Mouse (Mus musculus) splenic B cell, adult 2 months (primary cell): ENCODE data around the gene Hikeshi.
A peak's percentile ranks its signal among the peaks of the same experiment; 100 is the strongest.

ENCODE experiments used
- DNase-seq: peaks from one replicate; pipeline ENCODE4 v3.0.0-alpha.2; 2011; ENCODE audit warnings: low read depth, low spot score
- H3K27me3 ChIP-seq: 2 replicates; pipeline ENCODE4 v1.6.1; 2012; ENCODE audit warnings: mild to moderate bottlenecking, low read length, moderate library complexity, mixed read lengths; ENCODE audit not compliant: control insufficient read depth, poor library complexity, insufficient read depth, severe bottlenecking
- H3K36me3 ChIP-seq: 2 replicates; pipeline ENCODE4 v1.6.1; 2012; ENCODE audit warnings: mild to moderate bottlenecking, low read length, moderate library complexity, mixed read lengths; ENCODE audit not compliant: control insufficient read depth, poor library complexity, insufficient read depth, severe bottlenecking

Gene Hikeshi

DNA sequence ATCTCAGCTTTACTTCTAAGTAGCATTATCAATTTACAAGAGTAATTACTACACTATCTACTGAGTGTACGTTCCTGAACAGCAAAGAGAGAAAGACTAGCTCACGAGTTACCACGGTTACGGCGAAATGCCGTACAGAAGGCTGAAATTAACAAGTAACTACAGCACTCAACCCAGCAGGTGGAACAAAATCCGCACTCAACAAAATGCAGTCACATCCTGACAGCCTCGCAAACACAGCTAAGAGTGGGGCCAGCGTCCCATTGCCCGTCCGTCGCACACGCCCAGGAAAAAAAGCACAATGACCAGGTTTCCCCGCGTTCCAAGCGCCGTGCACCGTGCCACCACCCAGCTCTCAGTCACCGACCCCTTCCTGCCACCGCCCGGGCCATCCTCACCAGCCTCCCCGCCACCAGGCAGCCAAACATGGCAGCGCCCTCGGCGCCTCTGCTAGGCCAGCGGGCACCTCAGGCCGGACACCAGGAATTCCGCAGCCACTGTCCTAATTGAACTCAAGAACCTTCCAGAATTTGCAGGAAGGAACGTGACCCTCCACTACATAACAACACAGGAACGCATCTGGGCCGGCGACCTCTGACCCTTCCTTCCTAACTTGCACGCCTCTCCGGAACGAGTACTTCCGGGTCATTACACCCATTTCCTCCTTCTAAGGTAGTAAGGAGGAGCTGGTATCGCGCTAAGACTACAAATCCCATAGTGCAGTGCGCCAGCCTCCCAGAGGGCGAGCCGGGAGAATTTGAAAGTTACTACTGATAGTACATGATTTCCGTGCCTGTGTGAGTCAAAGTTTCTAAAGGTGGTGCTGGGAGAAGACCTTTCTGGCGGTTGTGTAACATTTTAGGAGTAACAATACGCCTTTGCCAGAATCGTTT, at the start of gene Hikeshi:
Gene Hikeshi, minus strand, starts transcription at position 634 of the 893 bp plus-strand sequence.
- DNase-seq: peak; percentile 99
- Histone ChIP-seq H3K36me3 (no peaks in the 10 kb centered on the region), H3K27me3 (no peaks in the 10 kb centered on the region)

- no peaks in the 10 kb centered on the region for H3K36me3 ChIP-seq
- H3K27me3 ChIP-seq: no peaks in the 10 kb centered on the region; the same call in 1 of the 2 replicates
- DNase-seq: no peak
These were observed 43.4 kb upstream of the Hikeshi start for GRCm38 (mm10) chr7:89984421-89984820.

DNA sequence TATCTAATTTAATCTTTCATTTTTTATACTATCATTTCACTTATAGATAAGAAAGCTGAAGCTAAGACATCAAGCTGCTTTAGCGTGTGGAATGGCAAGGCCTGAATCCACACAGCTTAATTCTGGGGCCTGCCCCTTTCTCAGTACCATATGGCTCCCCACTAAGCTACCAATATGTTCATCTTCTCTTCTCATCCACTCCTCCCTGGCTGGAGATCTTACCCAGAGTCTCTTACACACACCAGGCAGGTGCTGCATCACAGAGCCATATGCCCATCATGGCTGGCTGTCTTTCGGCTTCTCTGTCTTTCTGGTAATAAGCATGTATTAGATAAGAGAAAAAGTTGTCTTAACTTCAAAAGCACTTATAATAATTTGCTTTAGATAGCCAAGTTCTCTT, 42.4 kb upstream of the Hikeshi start:
- DNase-seq: no peak

GRCm38 (mm10) chr7:89981557-89981956, 40.6 kb upstream of the Hikeshi start:
- H3K36me3 ChIP-seq: 0 out of 2 replicates have a peak, but pooled peaks cover 2% of the 10 kb centered on the region
- no peak for DNase-seq
- H3K27me3 ChIP-seq: no peaks in the 10 kb centered on the region; the same call in 1 of the 2 replicates

More for the DNA sequence above, 42.4 kb upstream of the Hikeshi start:
- no peaks in the 10 kb centered on the region for H3K36me3 ChIP-seq
- H3K27me3 ChIP-seq: no peaks in the 10 kb centered on the region; the same call in 1 of the 2 replicates

DNA sequence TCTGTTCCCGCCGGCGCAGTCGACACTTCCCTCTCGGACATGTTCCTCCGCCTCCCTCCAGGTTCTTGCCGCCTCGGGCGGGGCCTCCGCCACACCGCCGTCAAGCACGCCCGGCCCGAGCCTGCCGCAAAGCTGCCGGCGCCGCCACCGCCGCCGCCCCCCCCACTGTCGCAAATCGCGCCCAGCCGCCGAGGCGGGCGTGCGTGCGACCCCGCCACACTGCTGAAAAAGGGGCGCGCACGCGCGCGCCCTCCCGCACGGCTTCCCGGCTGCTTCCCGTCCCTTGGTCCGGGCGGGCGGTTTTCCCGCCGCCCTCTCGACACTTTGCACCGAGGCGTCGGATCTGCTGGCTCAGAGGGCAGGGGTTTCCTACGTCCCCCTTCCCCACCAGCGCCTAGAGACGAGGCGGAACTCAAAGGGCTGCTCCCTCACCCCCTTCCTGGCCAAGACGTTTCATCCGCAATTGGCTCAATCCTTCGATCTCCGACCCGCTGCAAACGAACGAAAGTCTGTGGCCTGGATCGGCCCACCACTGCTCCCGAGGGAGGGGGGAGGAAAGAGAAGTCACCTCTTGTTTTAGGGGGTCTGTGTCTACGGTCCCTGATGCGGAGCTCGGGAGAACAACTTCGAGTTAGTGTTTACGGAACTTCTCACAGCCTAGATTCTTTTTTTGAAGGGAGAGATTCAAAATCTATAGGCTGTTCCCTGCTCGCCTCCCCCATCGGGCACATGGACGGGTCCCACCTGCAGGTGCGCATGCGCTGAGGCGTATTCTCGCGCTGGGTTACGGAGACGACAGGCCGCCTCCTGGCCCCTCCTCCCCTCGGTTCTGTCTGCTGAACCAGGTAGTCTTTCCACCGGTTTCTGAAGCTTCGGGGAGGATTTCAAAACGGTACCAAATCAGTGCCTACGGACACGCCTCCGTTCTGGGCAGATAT, 39.8 kb upstream of the Hikeshi start, which contains the start of gene Eed:
Gene Eed, minus strand, starts transcription at position 499 of the 938 bp plus-strand sequence.
- Histone ChIP-seq H3K36me3 (peaks cover 2% of the 10 kb centered on the region; the same call in 1 of the 2 replicates), H3K27me3 (no peaks in the 10 kb centered on the region; the same call in 1 of the 2 replicates)
- peak; percentile 97 for DNase-seq

DNA sequence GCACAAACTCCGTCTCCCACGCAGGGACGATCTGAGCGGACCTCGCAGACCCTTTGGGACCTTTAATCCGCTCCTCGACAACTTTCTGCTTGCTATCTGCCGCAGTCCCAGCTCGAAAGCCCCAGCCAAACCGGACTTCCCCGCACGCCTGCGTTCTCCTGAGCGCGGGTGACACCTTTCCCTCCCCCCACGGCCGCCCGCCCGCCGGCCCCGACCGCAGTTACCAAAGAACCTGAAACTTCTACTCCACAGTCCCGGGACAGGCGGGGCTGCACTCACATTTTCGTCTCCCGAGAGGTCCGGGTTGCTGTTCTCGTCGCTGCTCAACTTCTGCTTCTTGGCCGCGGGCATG, 39.1 kb upstream of the Hikeshi start:
- DNase-seq: no peak
- Histone ChIP-seq H3K27me3 (no peaks in the 10 kb centered on the region; the same call in 1 of the 2 replicates), H3K36me3 (peaks cover 4% of the 10 kb centered on the region)

DNA sequence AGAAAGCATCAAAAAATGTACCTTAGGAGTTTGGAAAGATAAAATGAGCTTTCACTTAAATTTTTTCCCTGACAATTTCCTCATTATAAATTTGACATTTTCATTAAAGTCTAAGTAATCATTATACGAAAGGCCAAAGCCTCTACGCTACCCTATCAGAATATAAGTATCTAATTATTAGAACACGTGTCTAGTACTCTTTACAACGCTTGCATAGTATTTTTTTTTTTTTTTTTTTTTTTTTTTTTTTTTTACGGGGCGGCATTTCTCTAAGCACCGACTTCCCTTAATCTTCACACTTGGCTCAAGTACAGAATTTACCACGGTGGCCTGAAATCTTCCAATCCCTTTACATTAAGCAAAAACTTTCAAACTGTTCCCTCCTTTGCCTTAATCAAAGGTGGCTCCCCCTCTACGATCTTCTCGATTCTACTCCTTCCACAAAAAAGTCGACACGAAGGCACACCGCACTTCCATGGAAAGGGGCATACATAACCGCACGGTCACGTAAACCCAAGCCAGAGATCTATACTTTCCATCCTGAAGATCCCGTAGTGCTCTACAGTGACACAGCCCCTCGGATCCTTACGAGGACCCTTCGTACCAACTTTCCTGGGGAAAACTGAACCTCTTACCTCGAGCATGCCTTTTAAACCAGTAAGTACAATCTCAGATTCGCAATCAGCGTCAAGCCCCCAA, 38.6 kb upstream of the Hikeshi start:
- DNase-seq: peak; percentile 29
- Histone ChIP-seq H3K36me3 (peaks cover 4% of the 10 kb centered on the region), H3K27me3 (no peaks in the 10 kb centered on the region; the same call in 1 of the 2 replicates)

- no peaks in the 10 kb centered on the region; the same call in 1 of the 2 replicates for H3K27me3 ChIP-seq
- DNase-seq: no peak
These were observed 35.8 kb upstream of the Hikeshi start for GRCm38 (mm10) chr7:89976796-89977195.

GRCm38 (mm10) chr7:89975571-89975970, 34.6 kb upstream of the Hikeshi start:
- Histone ChIP-seq H3K27me3 (no peaks in the 10 kb centered on the region; the same call in 1 of the 2 replicates), H3K36me3 (peaks cover 7% of the 10 kb centered on the region)
- no peak for DNase-seq

More at GRCm38 (mm10) chr7:89976796-89977195, 35.8 kb upstream of the Hikeshi start:
- peaks cover 7% of the 10 kb centered on the region for H3K36me3 ChIP-seq

DNA sequence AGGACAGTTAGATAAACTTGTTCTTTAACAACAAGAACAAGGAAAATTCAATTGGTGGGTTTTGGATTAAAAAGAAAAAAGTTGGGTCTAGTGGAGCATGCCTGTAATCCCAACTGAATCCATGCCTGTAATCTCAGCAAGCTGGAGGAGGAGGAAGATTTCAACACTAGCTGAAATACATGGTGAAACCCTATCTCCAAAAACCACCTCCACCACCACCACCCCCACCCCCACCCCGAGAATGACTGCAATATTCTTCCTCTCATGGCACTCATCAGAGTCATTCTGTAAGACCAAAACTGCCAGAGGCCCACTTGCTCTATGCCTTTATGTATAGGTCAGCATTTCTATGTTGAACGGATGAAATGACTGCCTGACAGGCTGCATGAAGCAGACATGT, 26.2 kb upstream of the Hikeshi start:
- Histone ChIP-seq H3K27me3 (no peaks in the 10 kb centered on the region), H3K36me3 (peaks cover 15% of the 10 kb centered on the region)
- DNase-seq: no peak

DNA sequence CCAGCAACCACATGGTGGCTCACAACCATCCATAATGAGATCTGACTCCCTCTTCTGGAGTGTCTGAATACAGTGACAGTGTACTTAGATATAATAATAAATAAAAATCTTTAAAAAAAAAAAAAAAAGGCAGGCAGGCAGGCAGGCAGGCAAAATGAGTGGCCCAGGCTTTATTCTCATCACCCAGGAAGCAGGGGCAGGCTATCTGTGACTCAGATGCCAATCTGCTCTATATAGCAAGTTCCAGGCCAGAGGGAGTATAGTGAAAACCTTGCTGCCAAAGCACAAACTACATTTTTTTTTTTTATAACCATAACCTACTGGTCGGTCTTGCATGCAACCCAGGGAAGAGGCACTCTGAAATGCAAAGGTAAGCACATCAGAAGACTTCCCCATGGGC, 25.8 kb upstream of the Hikeshi start:
- peaks cover 15% of the 10 kb centered on the region for H3K36me3 ChIP-seq
- no peak for DNase-seq
- H3K27me3 ChIP-seq: no peaks in the 10 kb centered on the region

DNA sequence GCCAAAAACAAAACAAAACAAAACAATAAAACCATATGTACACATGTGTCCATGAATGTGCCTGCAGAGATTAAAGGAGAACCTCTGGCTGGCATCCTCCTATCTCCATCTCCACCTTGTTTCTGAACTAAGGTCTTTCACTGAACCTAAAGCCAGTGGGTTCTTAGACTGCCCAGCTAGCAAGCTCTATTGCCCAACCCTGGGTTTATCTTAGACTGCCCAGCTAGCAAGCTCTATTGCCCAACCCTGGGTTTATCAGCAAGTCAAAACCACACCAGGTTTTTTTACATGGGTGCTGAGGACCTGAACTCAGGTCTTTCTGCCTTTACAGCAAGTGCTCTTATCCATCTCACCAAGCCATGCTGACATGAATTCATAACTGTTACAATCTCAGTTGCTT, 22.1 kb upstream of the Hikeshi start:
- DNase-seq: no peak
- Histone ChIP-seq H3K27me3 (no peaks in the 10 kb centered on the region; the same call in 1 of the 2 replicates), H3K36me3 (peaks cover 17% of the 10 kb centered on the region)

GRCm38 (mm10) chr7:89957300-89957699, 16.3 kb upstream of the Hikeshi start:
- H3K36me3 ChIP-seq: peaks cover 22% of the 10 kb centered on the region
- no peaks in the 10 kb centered on the region; the same call in 1 of the 2 replicates for H3K27me3 ChIP-seq
- DNase-seq: no peak

GRCm38 (mm10) chr7:89954261-89954660, 13.3 kb upstream of the Hikeshi start:
- Histone ChIP-seq H3K36me3 (peaks cover 20% of the 10 kb centered on the region), H3K27me3 (no peaks in the 10 kb centered on the region)
- DNase-seq: no peak
